Mouse (Mus musculus) lung, embryonic 16.5 days (tissue): ENCODE measurements at regions not wholly inside any gene's neighbourhood (a gene's known extent, or its start where the extent isn't known, plus 50 kb on each side); places are given as distances from the start of the nearest gene placed in this dataset.

Experiments
- ATAC-seq: fragments of 200-750 bp; cut with Nextera tagmentation; 2 replicates; pipeline ENCODE4 v1.8.0; 2017; ENCODE audit warnings: low read depth, mild to moderate bottlenecking, moderate library complexity
- H3K27ac ChIP-seq: fragments of 300-500 bp; sonication (generic); 2 replicates; pipeline ENCODE4 v1.5.1; 2014; ENCODE audit warnings: mild to moderate bottlenecking, control low read depth, low read length
- H3K27me3 ChIP-seq: fragments of 300-500 bp; sonication (generic); 2 replicates; pipeline ENCODE4 v1.6.1; 2014; ENCODE audit warnings: low read depth, low read length, mixed read lengths; ENCODE audit not compliant: control insufficient read depth, insufficient read depth
- H3K36me3 ChIP-seq: fragments of 300-500 bp; sonication (generic); 2 replicates; pipeline ENCODE4 v1.6.1; 2014; ENCODE audit warnings: low read length; ENCODE audit not compliant: control insufficient read depth, insufficient read depth
- H3K4me1 ChIP-seq: fragments of 300-500 bp; sonication (generic); replicated peaks from 2 replicates; pipeline ENCODE4 v1.6.1; 2014; ENCODE audit warnings: low read length, mixed read lengths; ENCODE audit not compliant: control insufficient read depth, insufficient read depth
- H3K4me2 ChIP-seq: fragments of 300-500 bp; sonication (generic); 2 replicates; pipeline ENCODE4 v1.6.1; 2014; ENCODE audit warnings: low read depth, low read length, control low read depth
- H3K4me3 ChIP-seq: fragments of 300-500 bp; sonication (generic); 2 replicates; pipeline ENCODE4 v1.5.1; 2014; ENCODE audit warnings: mild to moderate bottlenecking, low read length, control low read depth
- H3K9ac ChIP-seq: fragments of 300-500 bp; sonication (generic); 2 replicates; pipeline ENCODE4 v1.6.1; 2014; ENCODE audit warnings: low read length, control low read depth
- H3K9me3 ChIP-seq: fragments of 300-500 bp; sonication (generic); 2 replicates; pipeline ENCODE4 v1.6.1; 2016; ENCODE audit warnings: low read length; ENCODE audit not compliant: control insufficient read depth
- WGBS: fragments of 180-500 bp; shearing (Covaris S2); extraction: QIAGEN DNeasy Blood & Tissue Kit; methylation state at CpG from one replicate; pipeline ENCODE4 v1.1.7; 2014; 5-methylcytosine and 5-hydroxymethylcytosine counted together

DNA sequence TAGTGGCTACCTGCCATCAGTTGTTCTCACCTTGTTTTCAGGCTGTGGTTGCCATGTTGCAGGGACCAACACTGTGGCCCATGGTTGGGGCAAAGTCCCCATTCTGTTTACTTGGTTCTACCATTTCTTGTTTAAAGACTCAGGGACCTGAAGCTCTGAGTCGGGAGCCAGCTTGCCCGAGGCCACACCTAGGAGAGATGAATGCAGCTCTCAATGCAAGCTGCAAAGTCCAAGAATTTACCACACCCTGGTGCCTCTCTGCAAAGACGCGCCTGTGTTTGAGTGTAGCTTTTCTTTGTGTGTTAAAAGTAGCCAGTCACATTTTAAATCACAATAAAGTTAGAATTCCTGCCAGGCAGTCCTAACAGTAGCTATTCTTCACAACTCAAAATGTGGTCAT is 117.0 kb upstream of the Ccnd2 start:
- no peaks in the 10 kb centered on the region for H3K36me3 ChIP-seq
- H3K4me1 ChIP-seq, result peaks cover 7% of the 10 kb centered on the region
- H3K4me3 ChIP-seq, result no peak overlapping the region
- H3K27me3 ChIP-seq, result no peaks in the 10 kb centered on the region
- no peak for ATAC-seq
- H3K9ac ChIP-seq, result no peak overlapping the region
- no peak overlapping the region for H3K27ac ChIP-seq
- 57% methylated on average over 4 of the region's 4 CpGs for WGBS
- peaks cover 4% of the 10 kb centered on the region; the same call in 1 of the 2 replicates for H3K9me3 ChIP-seq
- H3K4me2 ChIP-seq, result no peak overlapping the region

DNA sequence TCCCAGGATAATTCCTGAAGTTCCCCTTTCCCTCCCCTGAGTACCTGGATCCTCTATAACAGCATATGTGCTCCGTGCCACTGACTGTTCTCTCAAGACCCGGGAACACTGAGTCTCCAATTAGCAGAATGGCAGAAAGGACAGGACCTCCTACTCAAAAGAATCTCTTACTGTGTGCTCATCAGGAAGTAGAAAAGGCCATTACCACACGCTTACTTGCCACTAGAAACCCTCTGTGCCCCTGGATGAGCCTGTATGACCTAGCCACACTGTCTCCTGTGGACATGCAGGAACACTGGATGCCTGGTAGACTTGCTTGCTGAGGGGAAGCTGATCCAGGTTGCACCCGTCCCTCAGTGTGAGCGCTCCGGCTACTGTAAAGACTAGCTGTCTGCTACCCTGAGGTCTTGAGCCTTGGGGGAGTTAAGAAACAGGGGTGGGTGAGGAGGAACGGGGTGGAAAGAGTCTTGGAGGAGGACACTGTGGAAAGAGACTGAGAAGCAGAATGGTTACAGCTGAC is 117.6 kb upstream of the Ccnd2 start:
- ATAC-seq, result no peak
- Histone ChIP-seq H3K27ac (no peak overlapping the region), H3K9me3 (peaks cover 4% of the 10 kb centered on the region; the same call in 1 of the 2 replicates), H3K4me1 (peaks cover 7% of the 10 kb centered on the region), H3K36me3 (no peaks in the 10 kb centered on the region), H3K4me2 (no peak overlapping the region), H3K27me3 (no peaks in the 10 kb centered on the region), H3K9ac (no peak overlapping the region), H3K4me3 (no peak overlapping the region)
- 76% methylated on average over 7 of the region's 7 CpGs for WGBS

DNA sequence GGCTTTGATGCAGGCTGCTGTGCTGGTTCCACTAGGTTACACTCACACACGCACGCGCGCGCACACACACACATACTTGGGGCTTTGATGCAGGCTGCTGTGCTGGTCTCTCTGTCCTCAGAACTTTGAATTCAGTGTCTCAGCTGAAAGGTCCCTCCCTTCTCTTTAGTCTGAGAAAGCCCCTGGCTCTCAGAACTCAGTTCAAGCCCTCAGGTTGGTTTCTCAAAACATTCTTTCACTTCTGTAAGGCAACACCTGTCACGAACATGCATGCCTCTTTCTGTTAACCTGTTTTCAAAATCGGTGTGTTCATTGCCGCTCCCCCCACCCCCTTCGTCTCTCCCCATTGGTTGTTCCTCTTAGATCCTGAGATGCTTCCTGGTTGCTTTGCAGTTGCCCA is 118.8 kb upstream of the Ccnd2 start:
- no peak for ATAC-seq
- WGBS, result 86% methylated on average over 9 of the region's 9 CpGs
- H3K4me3 ChIP-seq, result no peak overlapping the region
- H3K9me3 ChIP-seq, result peaks cover 4% of the 10 kb centered on the region; the same call in 1 of the 2 replicates
- peaks cover 7% of the 10 kb centered on the region for H3K4me1 ChIP-seq
- H3K27ac ChIP-seq, result no peak overlapping the region
- H3K27me3 ChIP-seq, result no peaks in the 10 kb centered on the region
- no peaks in the 10 kb centered on the region for H3K36me3 ChIP-seq
- no peak overlapping the region for H3K9ac ChIP-seq
- H3K4me2 ChIP-seq, result no peak overlapping the region

DNA sequence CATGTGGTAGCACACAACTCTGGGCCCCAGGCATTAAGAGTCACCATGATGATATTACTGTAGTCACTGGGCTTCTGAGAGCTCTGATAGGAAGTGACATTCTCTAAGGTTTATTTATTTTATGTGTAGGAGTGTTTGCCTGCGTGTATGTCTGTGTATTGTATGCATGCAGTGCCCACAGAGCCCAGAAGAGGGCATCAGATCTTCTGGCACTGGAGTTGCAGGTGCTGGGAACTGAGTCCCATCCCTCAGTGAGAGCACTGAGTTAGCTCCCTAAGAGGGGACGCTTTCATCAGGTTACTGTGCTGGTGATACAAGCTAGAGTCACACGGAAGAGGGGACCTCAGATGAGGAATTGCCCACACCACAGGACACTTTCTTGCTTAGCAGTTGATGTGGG is 119.4 kb upstream of the Ccnd2 start:
- Histone ChIP-seq H3K9me3 (peaks cover 4% of the 10 kb centered on the region; the same call in 1 of the 2 replicates), H3K4me2 (no peak overlapping the region), H3K27me3 (no peaks in the 10 kb centered on the region), H3K27ac (no peak overlapping the region), H3K36me3 (no peaks in the 10 kb centered on the region), H3K4me3 (no peak overlapping the region), H3K9ac (no peak overlapping the region), H3K4me1 (peaks cover 7% of the 10 kb centered on the region)
- no peak for ATAC-seq
- 94% methylated on average over 3 of the region's 3 CpGs for WGBS

DNA sequence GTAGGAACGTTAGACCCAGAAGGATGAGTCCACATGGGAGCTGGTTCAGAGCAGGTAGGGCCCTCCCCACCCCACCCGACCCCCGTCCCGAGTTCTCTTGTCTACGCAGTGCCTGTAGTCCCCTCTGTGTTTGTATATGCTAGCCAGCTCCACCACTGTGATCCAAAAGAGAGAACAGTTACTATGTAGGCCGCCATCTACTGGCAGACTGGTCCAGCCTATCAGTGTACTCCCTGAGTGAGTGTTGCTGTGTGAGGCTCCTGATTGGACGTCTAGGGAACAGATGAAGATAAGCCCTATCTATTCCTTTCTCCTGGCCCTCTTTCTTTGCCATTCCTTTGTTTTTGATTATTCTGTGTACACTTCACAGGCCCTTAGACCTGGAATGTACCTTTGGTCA is 120.6 kb upstream of the Ccnd2 start:
- Histone ChIP-seq H3K27ac (no peak overlapping the region), H3K9ac (no peak overlapping the region), H3K4me1 (no peaks in the 10 kb centered on the region), H3K36me3 (no peaks in the 10 kb centered on the region), H3K27me3 (no peaks in the 10 kb centered on the region), H3K4me3 (no peak overlapping the region), H3K4me2 (no peak overlapping the region), H3K9me3 (peaks cover 4% of the 10 kb centered on the region; the same call in 1 of the 2 replicates)
- ATAC-seq, result peak; percentile 87
- WGBS, result 53% methylated on average over 7 of the region's 7 CpGs

DNA sequence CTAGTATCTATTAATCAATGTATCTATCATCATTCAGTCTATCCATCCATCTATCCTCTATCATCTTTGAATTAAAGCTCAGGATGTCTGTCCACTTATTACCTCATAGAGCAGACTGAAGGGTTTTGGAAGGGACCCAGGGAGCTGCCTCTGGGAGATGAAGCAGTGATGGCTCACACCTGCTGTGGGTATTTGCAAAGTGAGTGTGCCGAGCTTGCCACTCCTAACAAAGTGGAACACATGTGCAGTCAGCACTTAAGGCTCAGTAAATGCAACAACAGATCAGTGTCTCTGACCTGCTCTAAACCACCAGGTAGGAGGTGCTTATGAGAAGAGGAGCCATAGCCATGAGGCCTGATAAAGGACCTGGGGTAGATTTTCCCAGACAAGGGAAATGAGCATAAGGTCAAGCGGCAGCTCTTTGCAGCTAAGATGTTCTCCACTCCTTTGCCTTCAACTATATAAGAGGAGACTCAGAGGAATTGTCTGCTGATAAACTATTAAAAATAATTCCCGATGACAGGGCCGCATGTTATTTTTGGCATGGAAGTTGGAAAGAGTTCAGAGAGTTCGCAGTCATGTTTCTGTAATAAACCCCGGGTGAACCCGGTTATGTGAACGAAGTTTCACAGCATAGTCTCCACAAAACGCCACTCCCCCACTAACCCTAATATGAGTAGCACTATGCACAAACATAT is 122.9 kb upstream of the Ccnd2 start:
- Histone ChIP-seq H3K27ac (no peak overlapping the region), H3K4me2 (no peak overlapping the region), H3K9ac (no peak overlapping the region), H3K4me3 (no peak overlapping the region), H3K4me1 (no peaks in the 10 kb centered on the region), H3K9me3 (peaks cover 4% of the 10 kb centered on the region; the same call in 1 of the 2 replicates), H3K27me3 (no peaks in the 10 kb centered on the region), H3K36me3 (no peaks in the 10 kb centered on the region)
- WGBS, result 63% methylated on average over 9 of the region's 9 CpGs
- ATAC-seq, result no peak

DNA sequence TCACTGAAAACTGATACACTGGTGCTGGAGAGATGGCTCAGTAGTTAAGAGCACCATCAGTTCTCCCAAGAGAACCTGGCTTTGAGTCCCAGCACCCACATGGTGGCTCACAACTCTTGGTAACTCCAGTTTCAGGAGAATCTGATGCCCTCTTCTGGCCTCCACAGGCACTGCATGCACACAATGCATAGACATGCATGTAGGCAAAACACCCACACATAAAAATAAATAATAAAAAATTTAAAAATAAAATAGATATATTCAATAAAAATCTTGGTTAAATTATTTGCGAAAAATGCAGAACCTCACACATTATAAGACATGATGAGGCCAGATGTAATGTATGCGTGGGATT is 123.4 kb upstream of the Ccnd2 start:
- H3K4me2 ChIP-seq, result no peak overlapping the region
- H3K27ac ChIP-seq, result no peak overlapping the region
- peaks cover 4% of the 10 kb centered on the region; the same call in 1 of the 2 replicates for H3K9me3 ChIP-seq
- H3K27me3 ChIP-seq, result no peaks in the 10 kb centered on the region
- ATAC-seq, result no peak
- no peaks in the 10 kb centered on the region for H3K4me1 ChIP-seq
- no peak overlapping the region for H3K4me3 ChIP-seq
- no peaks in the 10 kb centered on the region for H3K36me3 ChIP-seq
- no peak overlapping the region for H3K9ac ChIP-seq
- 87% methylated on average over 2 of the region's 2 CpGs for WGBS

DNA sequence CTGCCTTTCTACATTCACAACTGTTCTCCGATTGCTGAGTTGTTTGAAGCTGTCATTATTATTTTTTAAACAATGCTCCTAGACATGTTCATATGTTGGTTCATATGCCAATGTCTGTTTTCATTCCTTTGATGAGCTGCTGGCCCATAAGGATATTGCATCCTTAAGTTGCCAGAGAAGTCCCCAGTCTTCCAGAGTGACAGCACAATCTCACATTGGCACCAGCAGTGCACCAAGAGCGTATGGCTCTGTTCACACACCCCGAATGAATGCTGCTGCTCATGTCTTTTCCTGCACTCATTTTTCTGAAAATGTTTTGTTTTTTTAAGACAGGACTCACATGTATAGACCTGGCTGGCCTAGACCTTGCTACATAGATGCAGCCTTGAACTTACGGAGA is 124.4 kb upstream of the Ccnd2 start:
- Histone ChIP-seq H3K9ac (no peak overlapping the region), H3K27ac (no peak overlapping the region), H3K4me2 (no peak overlapping the region), H3K4me3 (no peak overlapping the region), H3K4me1 (no peaks in the 10 kb centered on the region), H3K9me3 (peaks cover 4% of the 10 kb centered on the region; the same call in 1 of the 2 replicates), H3K27me3 (no peaks in the 10 kb centered on the region), H3K36me3 (no peaks in the 10 kb centered on the region)
- ATAC-seq, result no peak
- WGBS, result 94% methylated on average over 4 of the region's 4 CpGs

DNA sequence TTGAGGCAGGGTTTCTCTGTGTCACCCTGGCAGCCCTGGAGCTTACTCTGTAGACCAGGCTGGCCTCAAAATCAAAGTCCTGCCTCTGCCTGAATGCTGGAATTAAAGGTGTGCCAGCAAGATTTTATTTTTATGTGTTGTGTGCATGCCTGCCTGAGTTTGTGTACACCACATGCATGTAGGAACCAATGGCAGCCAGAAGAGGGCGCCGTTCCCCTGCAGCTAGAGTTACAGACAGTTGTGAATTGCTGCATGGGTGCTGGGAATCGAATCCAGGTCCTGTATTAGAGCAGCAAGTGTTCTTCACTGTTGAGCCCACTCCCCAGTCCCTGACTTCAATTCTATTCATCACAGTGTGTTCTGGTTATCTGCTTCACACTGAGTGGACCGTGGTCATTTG is 126.4 kb upstream of the Ccnd2 start:
- 79% methylated on average over 4 of the region's 4 CpGs for WGBS

More for the DNA sequence above, 126.4 kb upstream of the Ccnd2 start:
- no peak overlapping the region for H3K9ac ChIP-seq
- H3K4me1 ChIP-seq, result no peaks in the 10 kb centered on the region
- no peaks in the 10 kb centered on the region for H3K27me3 ChIP-seq
- no peak for ATAC-seq
- H3K27ac ChIP-seq, result no peak overlapping the region
- H3K4me3 ChIP-seq, result no peak overlapping the region
- H3K36me3 ChIP-seq, result no peaks in the 10 kb centered on the region
- H3K4me2 ChIP-seq, result no peak overlapping the region
- H3K9me3 ChIP-seq, result no peaks in the 10 kb centered on the region
